Mouse (Mus musculus): ENCODE data around the gene Plcb4.

Gene Plcb4

GRCm38 (mm10) chr2:135811453-135812101 is 152.8 kb downstream of the Plcb4 start:
- no peak for DNase-seq (ENCODE audit: low read depth)

- no peak for DNase-seq (ENCODE audit: low read depth)
These were observed 154.0 kb downstream of the Plcb4 start for GRCm38 (mm10) chr2:135812701-135813246.

- DNase-seq (ENCODE audit: low read depth): no peak
These were observed 161.9 kb downstream of the Plcb4 start for GRCm38 (mm10) chr2:135820691-135821090.

- no peak for DNase-seq (ENCODE audit: low read depth)
These were observed 164.9 kb downstream of the Plcb4 start for GRCm38 (mm10) chr2:135823690-135824089.

GRCm38 (mm10) chr2:135824757-135825156 is 165.9 kb downstream of the Plcb4 start:
- no peak for DNase-seq (ENCODE audit: low read depth)

- DNase-seq (ENCODE audit: low read depth): no peak
These were observed 166.8 kb downstream of the Plcb4 start for GRCm38 (mm10) chr2:135825645-135826044.

- DNase-seq (ENCODE audit: low read depth): no peak
These were observed 168.0 kb downstream of the Plcb4 start for GRCm38 (mm10) chr2:135826616-135827360.

- DNase-seq (ENCODE audit: low read depth): no peak
These were observed 169.6 kb downstream of the Plcb4 start for GRCm38 (mm10) chr2:135828446-135828845.

GRCm38 (mm10) chr2:135833743-135834142 is 174.9 kb downstream of the Plcb4 start:
- DNase-seq (ENCODE audit: low read depth): no peak

GRCm38 (mm10) chr2:135834435-135834834 is 175.6 kb downstream of the Plcb4 start:
- no peak for DNase-seq (ENCODE audit: low read depth)

GRCm38 (mm10) chr2:135835911-135836310 is 177.1 kb downstream of the Plcb4 start:
- no peak for DNase-seq (ENCODE audit: low read depth)

- no peak for DNase-seq (ENCODE audit: low read depth)
These were observed 177.6 kb downstream of the Plcb4 start for GRCm38 (mm10) chr2:135836426-135836825.

- DNase-seq (ENCODE audit: low read depth): no peak
These were observed 178.9 kb downstream of the Plcb4 start for GRCm38 (mm10) chr2:135837730-135838129.

GRCm38 (mm10) chr2:135838135-135838534 is 179.3 kb downstream of the Plcb4 start:
- no peak for DNase-seq (ENCODE audit: low read depth)

- DNase-seq (ENCODE audit: low read depth): no peak
These were observed 180.0 kb downstream of the Plcb4 start for GRCm38 (mm10) chr2:135838651-135839286.

- DNase-seq (ENCODE audit: low read depth): no peak
These were observed 184.9 kb downstream of the Plcb4 start for GRCm38 (mm10) chr2:135843721-135844120.

- DNase-seq (ENCODE audit: low read depth): no peak
These were observed 188.1 kb downstream of the Plcb4 start for GRCm38 (mm10) chr2:135846903-135847302.

- no peak for DNase-seq (ENCODE audit: low read depth)
These were observed 188.9 kb downstream of the Plcb4 start for GRCm38 (mm10) chr2:135847738-135848137.

GRCm38 (mm10) chr2:135848169-135848568 is 189.4 kb downstream of the Plcb4 start:
- no peak for DNase-seq (ENCODE audit: low read depth)

- no peak for DNase-seq (ENCODE audit: low read depth)
These were observed 193.2 kb downstream of the Plcb4 start for GRCm38 (mm10) chr2:135851964-135852363.

- no peak for DNase-seq (ENCODE audit: low read depth)
These were observed 194.3 kb downstream of the Plcb4 start for GRCm38 (mm10) chr2:135853085-135853484.

- no peak for DNase-seq (ENCODE audit: low read depth)
These were observed 195.2 kb downstream of the Plcb4 start for GRCm38 (mm10) chr2:135854059-135854458.

Data from naive thymus-derived CD4-positive, alpha-beta T cell, adult 2 months (primary cell).